Mouse (Mus musculus): ENCODE data around the gene Strip2. TPM values are rescaled to one million over a fixed set of nuclear protein-coding genes. Genes with fewer than 3 reads are reported as not detected.

Strip2 gene
- polyA plus RNA-seq, 1 experiment, result 3.1 TPM

DNA sequence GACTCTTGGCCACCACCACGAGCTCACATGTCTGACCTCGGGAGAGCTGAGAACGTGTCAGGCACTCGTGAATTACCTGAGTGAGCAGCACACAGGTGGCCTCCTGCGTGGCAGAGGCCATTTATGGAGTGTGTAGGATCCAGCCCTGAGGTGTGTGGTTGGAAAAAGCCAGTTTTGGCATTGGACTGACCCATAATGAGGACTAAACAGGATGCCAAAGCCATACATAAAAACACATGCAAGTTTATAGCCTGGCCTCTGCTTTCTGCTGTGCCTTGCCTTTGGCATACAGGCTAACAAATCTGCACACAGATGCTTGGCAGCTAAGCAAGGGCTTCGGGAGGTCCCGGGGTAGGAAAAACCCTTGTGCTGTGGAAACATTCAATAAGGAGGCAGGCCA lies 92.4 kb downstream of the Strip2 start:
- DNase-seq (ENCODE audit: low read depth), result no peak
- TF ChIP-seq CTCF (IDR thresholded peaks at IDR 0.05; ENCODE audit: borderline replicate concordance, extremely low read depth, insufficient read depth, insufficient read length), result no peak
- no peak for TF ChIP-seq POLR2A (IDR thresholded peaks at IDR 0.05; ENCODE audit: borderline replicate concordance, extremely low read depth, insufficient read depth, insufficient read length, poor library complexity, severe bottlenecking)

Other genes starting within 250 kb of the Strip2 start
- 5.7 and 10.6 TPM in 2 replicates for gene Tspan33, start 222.8 kb upstream of the Strip2 start, polyA plus RNA-seq (2012; rRNA removed)
- 31.5 and 37.8 TPM in 2 replicates for gene Smo, start 181.5 kb upstream of the Strip2 start, polyA plus RNA-seq (2012; rRNA removed)
- 23.1 and 32.6 TPM in 2 replicates for gene Ahcyl2, start 149.0 kb upstream of the Strip2 start, polyA plus RNA-seq (2012; rRNA removed)
- 60.8 and 70.7 TPM in 2 replicates for gene Nrf1, start 131.0 kb downstream of the Strip2 start, polyA plus RNA-seq (2012; rRNA removed)